ENCODE assay signal across 31 mouse cellular contexts in genomic region chr8:92387893-92388292, GRCm38 (mm10). TPM values are rescaled to one million over a fixed set of nuclear protein-coding genes. Genes with fewer than 3 reads are reported as not detected.
"Had no signal": no experiment of that assay in that cellular context is flagged by ENCODE, and none has a peak within 500 bp of the region (broad histone marks: within the 10 kb centered on the region; RNA-seq: fewer than 3 reads in every experiment).

No protein-coding gene starts in this region.

- H3K9ac ChIP-seq: hindbrain, embryonic 12.5 days; hindbrain, embryonic 15.5 days; kidney, embryonic 15.5 days; limb, embryonic 13.5 days; limb, embryonic 15.5 days; liver, embryonic 12.5 days; liver, embryonic 14.5 days had no signal

- H3K4me3 ChIP-seq: heart, adult 2 months; hindbrain, embryonic 10.5 days; hindbrain, embryonic 12.5 days; hindbrain, embryonic 15.5 days; kidney, embryonic 15.5 days; limb, embryonic 13.5 days; limb, embryonic 15.5 days; liver, embryonic 12.5 days had no signal

- DNase-seq: gastrocnemius, postnatal 14 days; gastrocnemius, postnatal 36 days; heart, adult 11 months; heart, adult 2 months; heart, postnatal 10 days; heart, postnatal 4 days; kidney, adult 11 months; kidney, adult 2 months; kidney, adult 9 months; kidney, postnatal 14 days; kidney, postnatal 36 days; layer of hippocampus, adult 9-11 months; layer of hippocampus, postnatal 36 days; left cerebral cortex, postnatal 4 days had no signal

- H3K9me3 ChIP-seq: hindbrain, embryonic 10.5 days; hindbrain, embryonic 12.5 days; hindbrain, embryonic 15.5 days; kidney, embryonic 15.5 days; limb, embryonic 13.5 days; limb, embryonic 15.5 days; liver, embryonic 12.5 days had no signal

- H3K4me2 ChIP-seq: heart, embryonic 11.5 days; hindbrain, embryonic 12.5 days; hindbrain, embryonic 15.5 days; kidney, embryonic 15.5 days; limb, embryonic 13.5 days; limb, embryonic 15.5 days; liver, embryonic 12.5 days had no signal

- H3K27me3 ChIP-seq: hindbrain, embryonic 15.5 days; limb, embryonic 15.5 days had no signal

- H3K4me1 ChIP-seq: kidney, embryonic 15.5 days; limb, embryonic 13.5 days; limb, embryonic 15.5 days; liver, embryonic 12.5 days had no signal

- H3K36me3 ChIP-seq: hindbrain, embryonic 10.5 days; hindbrain, embryonic 12.5 days; hindbrain, embryonic 15.5 days; kidney, embryonic 15.5 days; limb, embryonic 13.5 days; limb, embryonic 15.5 days; liver, embryonic 12.5 days had no signal

- H3K27ac ChIP-seq: heart, adult 2 months; hindbrain, embryonic 10.5 days; hindbrain, embryonic 12.5 days; hindbrain, embryonic 15.5 days; hindbrain, postnatal 0 days; kidney, embryonic 15.5 days; kidney, postnatal 0 days; limb, embryonic 13.5 days; limb, embryonic 15.5 days; liver, embryonic 12.5 days; liver, embryonic 14.5 days had no signal

- ATAC-seq: hindbrain, postnatal 0 days; intestine, embryonic 16.5 days; liver, embryonic 12.5 days had no signal

RNA-seq across cellular contexts. Expression of gene Irx5, which starts 30.5 kb away (rescaled TPM):
- total RNA-seq: gastrocnemius, postnatal 14 days; gastrocnemius, postnatal 36 days; left cerebral cortex, postnatal 10 days; left cerebral cortex, postnatal 25 days; left cerebral cortex, postnatal 4 days; liver, adult 2 months had no signal
- polyA plus RNA-seq: intestine, embryonic 14.5 days; intestine, embryonic 16.5 days; liver, adult 2 months; liver, embryonic 16.5 days had no signal
